Mouse (Mus musculus) cortical plate, adult 2 months (tissue): ENCODE data around the gene Gm11168.
"Not testable (repeated sequence)": the region's sequence is repeated elsewhere in the genome, so short reads cannot be mapped to it uniquely, and the experiment has no call there.

ENCODE experiments used
- CTCF ChIP-seq: fragments of 200-500 bp; IDR thresholded peaks from 2 replicates; pipeline ENCODE4 v1.5.1; 2011; ENCODE audit warnings: mild to moderate bottlenecking, control low read depth, low read length; ENCODE audit not compliant: insufficient read depth; ENCODE audit errors: extremely low read depth
- POLR2A ChIP-seq: fragments of 200-500 bp; IDR thresholded peaks from 2 replicates; pipeline ENCODE4 v1.6.1; 2011; ENCODE audit warnings: mild to moderate bottlenecking, low read length, control low read depth; ENCODE audit not compliant: insufficient read depth; ENCODE audit errors: extremely low read depth

GRCm38 (mm10) chr9:3026136-3026535 is 23.0 kb downstream of the Gm11168 start:
- not testable (repeated sequence) for TF ChIP-seq CTCF, POLR2A
